Mouse (Mus musculus) myocyte (in vitro differentiated cells): Measurements from ENCODE around the gene Ces3a.

ENCODE experiments used
- CEBPB ChIP-seq: IDR thresholded peaks from 2 replicates; pipeline ENCODE4 v1.6.1; 2011; ENCODE audit warnings: mild to moderate bottlenecking, moderate library complexity; ENCODE audit not compliant: poor library complexity, insufficient read depth, severe bottlenecking
- MAX ChIP-seq: IDR thresholded peaks from one replicate; pipeline ENCODE4 v1.6.1; 2011; ENCODE audit warnings: low read depth, mild to moderate bottlenecking, control low read depth
- MYOD1 ChIP-seq, 3 experiments: IDR thresholded peaks; one replicate each; pipeline ENCODE4 v1.6.1; 2011; ENCODE audit warnings: control low read depth in 2 of 3, low read depth in 2 of 3, mild to moderate bottlenecking in 2 of 3, moderate library complexity in 1 of 3; ENCODE audit not compliant: insufficient read length in 2 of 3, control insufficient read depth in 1 of 3
- MYOG ChIP-seq, 3 experiments: IDR thresholded peaks; one replicate each; pipeline ENCODE4 v1.6.1; 2011; ENCODE audit warnings: control low read depth in 2 of 3, low read depth in 2 of 3, mild to moderate bottlenecking in 2 of 3; ENCODE audit not compliant: insufficient read length in 2 of 3, control insufficient read depth in 1 of 3, insufficient read depth in 1 of 3
- REST ChIP-seq: IDR thresholded peaks from one replicate; pipeline ENCODE4 v1.6.1; 2011; ENCODE audit warnings: mild to moderate bottlenecking, control low read depth, moderate library complexity; ENCODE audit not compliant: insufficient read depth, insufficient read length
- TCF12 ChIP-seq: IDR thresholded peaks from one replicate; pipeline ENCODE4 v1.6.1; 2011; ENCODE audit warnings: mild to moderate bottlenecking, control low read depth; ENCODE audit not compliant: poor library complexity, insufficient read depth, severe bottlenecking
- USF1 ChIP-seq: IDR thresholded peaks from one replicate; pipeline ENCODE4 v1.6.1; 2011; ENCODE audit warnings: low read depth, mild to moderate bottlenecking, control low read depth, moderate library complexity

DNA sequence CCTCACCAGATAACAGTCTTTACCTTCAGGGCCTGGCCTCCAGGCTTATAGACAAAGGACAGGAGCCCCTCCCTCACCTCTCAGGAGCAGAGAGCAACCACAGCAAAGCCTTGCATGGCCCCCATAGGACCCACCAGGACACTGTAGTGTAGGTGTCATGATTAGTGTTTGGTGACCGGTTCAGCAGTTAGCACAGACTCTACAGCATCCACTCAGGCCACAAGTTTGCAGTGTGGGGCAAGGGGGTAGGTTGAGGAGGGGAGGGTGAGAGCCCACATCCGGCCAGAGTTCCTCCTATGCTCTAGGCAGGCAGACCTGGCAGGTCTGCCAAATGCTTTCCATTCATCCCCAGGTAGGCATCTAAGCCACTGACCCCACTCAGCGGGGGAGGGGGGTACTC is 45.6 kb downstream of the Ces3a start:
- TF ChIP-seq TCF12 (no peak), USF1 (no peak), CEBPB (no peak), MAX (no peak), MYOD1 (IDR thresholded peaks at IDR 0.05; ENCODE audit: control insufficient read depth in 1 of 3, insufficient read length in 2 of 3, low read depth in 2 of 3) (no peak), REST (no peak), MYOG (IDR thresholded peaks at IDR 0.05; ENCODE audit: control insufficient read depth in 1 of 3, insufficient read depth in 1 of 3, insufficient read length in 2 of 3, low read depth in 2 of 3) (no peak)
